Mouse (Mus musculus): ENCODE data around the gene Pvalb.

GRCm38 (mm10) chr15:78188546-78188945, 17.7 kb downstream of the Pvalb start:
- TF ChIP-seq CTCF (IDR thresholded peaks at IDR 0.05; ENCODE audit: borderline replicate concordance, extremely low read depth, insufficient read depth, insufficient read length) (no peak), POLR2A (IDR thresholded peaks at IDR 0.05; ENCODE audit: borderline replicate concordance, extremely low read depth, insufficient read depth, insufficient read length, poor library complexity, severe bottlenecking) (no peak)
